Mouse (Mus musculus) G1E (cell line): ENCODE data around the gene Smoc2.

Experiments
- CTCF ChIP-seq: IDR thresholded peaks from 2 replicates; pipeline ENCODE4 v1.5.1; 2012; ENCODE audit warnings: low read depth, low read length, inconsistent platforms, mixed read lengths
- TAL1 ChIP-seq: conservative IDR thresholded peaks from 2 replicates; pipeline ENCODE4 v1.6.1; 2012; ENCODE audit warnings: low read depth, low read length, inconsistent platforms, mixed read lengths

GRCm38 (mm10) chr17:14312440-14312839 is 33.1 kb downstream of the Smoc2 start:
- TF ChIP-seq TAL1 (no peak), CTCF (no peak)
